Mouse (Mus musculus) right cerebral cortex, postnatal 25 days (tissue): Measurements from ENCODE around the gene Minpp1.

Experiments used
- DNase-seq: peaks from one replicate; pipeline ENCODE4 v3.0.0; 2022

Minpp1 gene

GRCm38 (mm10) chr19:32489166-32489895, 3.8 kb downstream of the Minpp1 start:
- DNase-seq, result no peak

GRCm38 (mm10) chr19:32490976-32491375, 5.4 kb downstream of the Minpp1 start:
- DNase-seq, result no peak

- no peak for DNase-seq
These were observed 6.8 kb downstream of the Minpp1 start for GRCm38 (mm10) chr19:32492339-32492738.

GRCm38 (mm10) chr19:32492981-32493380, 7.4 kb downstream of the Minpp1 start:
- no peak for DNase-seq

- no peak for DNase-seq
These were observed 7.9 kb downstream of the Minpp1 start for GRCm38 (mm10) chr19:32493471-32493870.

GRCm38 (mm10) chr19:32494611-32495010, 9.0 kb downstream of the Minpp1 start:
- DNase-seq, result no peak

GRCm38 (mm10) chr19:32495034-32495433, 9.5 kb downstream of the Minpp1 start:
- no peak for DNase-seq

GRCm38 (mm10) chr19:32497411-32497810, 11.8 kb downstream of the Minpp1 start:
- no peak for DNase-seq

- DNase-seq, result no peak
These were observed 12.4 kb downstream of the Minpp1 start for GRCm38 (mm10) chr19:32498002-32498401.

GRCm38 (mm10) chr19:32501414-32501813, 15.8 kb downstream of the Minpp1 start:
- DNase-seq, result no peak

GRCm38 (mm10) chr19:32506081-32506480, 20.5 kb downstream of the Minpp1 start:
- DNase-seq, result no peak

- no peak for DNase-seq
These were observed 20.9 kb downstream of the Minpp1 start for GRCm38 (mm10) chr19:32506514-32506913.

- DNase-seq, result no peak
These were observed 21.5 kb downstream of the Minpp1 start for GRCm38 (mm10) chr19:32507100-32507499.

GRCm38 (mm10) chr19:32507526-32507925, 22.0 kb downstream of the Minpp1 start:
- DNase-seq, result no peak

- no peak for DNase-seq
These were observed 24.7 kb downstream of the Minpp1 start for GRCm38 (mm10) chr19:32510267-32510666.

- no peak for DNase-seq
These were observed 25.4 kb downstream of the Minpp1 start for GRCm38 (mm10) chr19:32510962-32511361.

- DNase-seq, result no peak
These were observed 26.9 kb downstream of the Minpp1 start for GRCm38 (mm10) chr19:32512518-32512917.

- DNase-seq, result no peak
These were observed 31.0 kb downstream of the Minpp1 start for GRCm38 (mm10) chr19:32516575-32516974.

- no peak for DNase-seq
These were observed 35.9 kb downstream of the Minpp1 start for GRCm38 (mm10) chr19:32521446-32521845.

GRCm38 (mm10) chr19:32522247-32522646, 36.7 kb downstream of the Minpp1 start:
- no peak for DNase-seq

- no peak for DNase-seq
These were observed 37.3 kb downstream of the Minpp1 start for GRCm38 (mm10) chr19:32522753-32523307.

- DNase-seq, result no peak
These were observed 38.4 kb downstream of the Minpp1 start for GRCm38 (mm10) chr19:32523769-32524515.

- no peak for DNase-seq
These were observed 38.9 kb downstream of the Minpp1 start for GRCm38 (mm10) chr19:32524516-32524860.

- no peak for DNase-seq
These were observed 41.6 kb downstream of the Minpp1 start for GRCm38 (mm10) chr19:32527139-32527538.
